Mouse (Mus musculus): ENCODE data around the gene Comp.

DNA sequence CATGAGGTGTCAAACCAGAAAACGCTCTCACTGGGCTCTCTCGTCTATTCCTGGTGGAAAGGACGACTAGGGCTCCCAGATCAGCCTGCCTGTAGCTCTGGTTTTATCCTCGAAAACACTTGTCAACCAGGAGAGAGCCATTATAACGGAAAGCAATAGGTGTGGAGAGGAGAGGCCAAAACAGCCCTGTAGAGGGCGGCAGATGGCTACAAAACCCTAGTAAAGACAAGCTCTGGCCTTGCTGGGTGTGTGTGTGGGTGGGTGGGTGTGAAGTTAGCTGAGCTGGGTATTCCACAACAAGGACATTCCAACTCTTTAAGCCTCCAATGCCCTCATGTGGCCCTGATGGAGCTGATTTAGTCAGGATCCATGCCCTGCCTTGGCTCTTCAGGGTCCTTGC, 29.7 kb upstream of the Comp start:
- no peak for TF ChIP-seq GATA2 (IDR thresholded peaks at IDR 0.05; ENCODE audit: borderline replicate concordance, low read depth, low read length)
- no peak for TF ChIP-seq CTCF (IDR thresholded peaks at IDR 0.05; ENCODE audit: low read depth, low read length)

All from G1E (cell line).